Mouse (Mus musculus): ENCODE data around the gene Trpm3.

DNA sequence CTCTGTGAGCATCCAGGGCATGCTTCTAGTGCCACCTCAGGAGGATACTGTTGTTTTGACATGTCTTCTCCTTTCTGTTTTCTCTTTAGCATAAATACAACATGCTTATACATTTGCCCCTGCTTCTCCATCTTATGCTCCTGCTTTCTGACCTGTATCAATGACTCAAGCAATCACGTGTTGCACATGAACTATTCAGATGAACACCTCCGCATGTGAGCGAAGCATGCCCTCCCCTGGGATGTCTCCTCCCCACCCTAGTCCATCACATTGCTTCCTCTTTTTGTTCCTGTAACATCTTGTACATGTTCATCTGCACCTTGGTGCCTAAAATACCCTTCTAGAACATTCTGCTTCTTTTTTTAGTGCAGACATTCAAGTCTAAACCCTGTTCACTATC lies 265.2 kb downstream of the Trpm3 start:
- TF ChIP-seq CTCF (IDR thresholded peaks at IDR 0.05; ENCODE audit: control insufficient read depth, insufficient read depth, insufficient read length) (no peak), MAX (IDR thresholded peaks at IDR 0.05) (no peak), USF1 (IDR thresholded peaks at IDR 0.05; ENCODE audit: low read depth) (no peak)
